Mouse (Mus musculus) duodenum, adult 2 months (tissue): ENCODE data around the gene Ddx56. TPM values are rescaled to one million over a fixed set of nuclear protein-coding genes. Genes with fewer than 3 reads are reported as not detected.

Source experiments
- polyA plus RNA-seq: library from polyadenylated mRNA; depleted of rRNA; stranded (reverse); fragments of >200 nt; gene quantifications from 2 replicates; pipeline ENCODE4 v1.2.3, GENCODE M21; 2012; ENCODE audit warnings: low replicate concordance; rRNA removed

Ddx56 gene
- 13.1 and 17.0 TPM in 2 replicates for polyA plus RNA-seq

DNA sequence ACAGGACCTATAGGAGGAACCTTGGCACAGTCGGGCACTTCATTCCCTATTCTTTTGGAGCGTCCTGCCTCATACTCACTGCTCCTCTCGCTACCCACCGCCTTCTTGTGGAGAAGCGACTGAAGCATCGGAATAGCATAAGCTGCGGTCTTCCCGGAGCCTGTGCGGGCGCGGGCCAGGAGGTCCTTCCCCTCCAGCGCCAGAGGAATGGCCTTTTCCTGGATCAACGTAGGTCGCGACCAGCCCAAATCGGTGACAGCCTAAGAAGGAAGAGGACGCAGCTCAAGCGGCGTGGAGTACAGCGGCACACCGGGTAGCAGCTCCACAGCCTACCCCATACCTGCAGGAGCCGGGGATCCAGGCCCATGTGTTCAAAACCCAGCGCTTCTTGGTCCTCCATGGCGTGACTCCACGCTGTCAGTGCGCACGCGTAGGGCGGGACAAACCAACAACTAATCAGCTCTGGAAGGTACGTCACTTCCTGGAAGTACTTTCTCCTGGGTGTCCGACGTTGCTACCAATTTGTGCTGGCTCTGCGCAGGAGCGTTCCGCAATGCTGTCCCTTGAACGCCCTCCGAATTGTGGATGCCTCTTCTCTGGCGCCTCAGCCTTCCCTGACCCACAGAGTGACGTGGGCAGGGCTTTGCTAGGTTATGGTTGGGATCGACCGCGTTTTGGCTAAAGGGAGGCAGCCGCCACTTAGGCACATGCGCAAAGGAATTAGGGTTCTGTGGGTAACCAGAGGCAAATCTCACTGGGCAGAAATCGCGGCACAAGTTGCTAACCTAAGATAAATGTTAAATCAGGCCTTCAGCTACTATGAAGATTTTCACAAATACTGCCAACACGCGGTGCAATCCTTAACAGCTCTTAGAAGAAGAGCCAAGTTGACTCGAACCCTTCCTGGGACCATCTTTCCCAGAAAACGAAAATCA, at the start of gene Ddx56:
Gene Ddx56, minus strand, starts transcription at position 453 of the 935 bp plus-strand sequence.

DNA sequence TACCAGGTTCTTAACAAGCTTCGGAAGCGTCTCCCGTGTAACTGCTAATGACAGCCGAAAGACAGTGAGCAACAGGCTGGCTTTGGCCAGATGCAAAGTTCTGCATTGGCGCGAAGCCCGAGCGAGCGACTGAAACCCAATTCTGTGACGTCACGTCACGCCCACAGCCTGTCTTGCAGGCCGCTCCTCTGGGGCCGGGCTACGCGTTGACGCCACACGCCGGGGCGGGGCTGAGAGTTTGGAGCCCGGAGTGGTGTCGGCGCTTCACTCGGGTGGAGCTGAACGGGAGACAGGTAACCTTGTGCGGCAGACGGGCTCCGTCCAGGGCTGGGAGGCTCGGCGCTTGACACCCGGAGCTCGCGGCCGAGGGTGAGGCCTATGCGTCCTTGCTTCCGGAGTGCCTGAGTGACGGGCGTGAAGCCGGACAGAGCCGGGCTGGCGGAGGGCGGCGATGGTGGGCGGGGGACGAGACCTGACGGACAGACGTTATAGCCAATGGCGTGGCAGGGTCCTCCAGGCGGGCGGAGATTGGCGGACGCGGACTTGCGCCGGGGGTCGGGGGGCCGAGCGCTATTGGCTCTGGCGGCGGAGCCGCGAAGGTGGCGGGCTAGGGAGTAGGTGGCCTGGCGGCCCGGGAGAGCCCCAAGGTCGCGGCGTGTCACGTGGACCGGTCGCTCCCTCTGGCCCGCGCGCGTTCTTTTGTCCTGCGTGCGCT, 24.0 kb upstream of the Ddx56 start, which contains the start of gene Ogdh:
Gene Ogdh, plus strand, starts transcription at position 233 of the 715 bp plus-strand sequence.

GRCm38 (mm10) chr11:6274387-6275093, 7.0 kb upstream of the Ddx56 start, which contains the start of gene Tmed4:
Tmed4 (minus strand) TSS chr11:6274870.

GRCm38 (mm10) chr11:6230012-6230411, 37.6 kb downstream of the Ddx56 start, which contains the start of gene Npc1l1:
Npc1l1 (minus strand) TSS chr11:6230143.

Other genes with a start within 250 kb of the Ddx56 start
- 9.2 and 21.3 TPM in 2 replicates for gene Camk2b, start 201.4 kb downstream of the Ddx56 start, polyA plus RNA-seq
- gene A730071L15Rik, start 67.7 kb downstream of the Ddx56 start, polyA plus RNA-seq = 0.09 TPM in 1 of 2 replicates, not detected in the other
- 18.0 and 20.1 TPM in 2 replicates for gene Nudcd3, start 67.4 kb downstream of the Ddx56 start, polyA plus RNA-seq
- 106 and 566 TPM in 2 replicates for gene Npc1l1, start 37.6 kb downstream of the Ddx56 start, polyA plus RNA-seq
- gene Tmed4, start 7.1 kb upstream of the Ddx56 start, polyA plus RNA-seq = 253 and 292 TPM in 2 replicates
- gene Ogdh, start 23.9 kb upstream of the Ddx56 start, polyA plus RNA-seq = 230 and 298 TPM in 2 replicates
- 79.2 and 81.2 TPM in 2 replicates for gene Zmiz2, start 121.3 kb upstream of the Ddx56 start, polyA plus RNA-seq
- 136 and 198 TPM in 2 replicates for gene Ppia, start 147.7 kb upstream of the Ddx56 start, polyA plus RNA-seq
- 42.7 and 78.6 TPM in 2 replicates for gene H2afv, start 176.7 kb upstream of the Ddx56 start, polyA plus RNA-seq
- gene Purb, start 208.1 kb upstream of the Ddx56 start, polyA plus RNA-seq = 4.2 and 6.5 TPM in 2 replicates